Mouse (Mus musculus): ENCODE results near the gene Fam169a. TPM values are rescaled to one million over a fixed set of nuclear protein-coding genes. Genes with fewer than 3 reads are reported as not detected.
"Not testable (repeated sequence)": the region's sequence is repeated elsewhere in the genome, so short reads cannot be mapped to it uniquely, and the experiment has no call there.

Gene Fam169a
- polyA plus RNA-seq, 1 experiment from 2014 or later = 1.4 TPM

DNA sequence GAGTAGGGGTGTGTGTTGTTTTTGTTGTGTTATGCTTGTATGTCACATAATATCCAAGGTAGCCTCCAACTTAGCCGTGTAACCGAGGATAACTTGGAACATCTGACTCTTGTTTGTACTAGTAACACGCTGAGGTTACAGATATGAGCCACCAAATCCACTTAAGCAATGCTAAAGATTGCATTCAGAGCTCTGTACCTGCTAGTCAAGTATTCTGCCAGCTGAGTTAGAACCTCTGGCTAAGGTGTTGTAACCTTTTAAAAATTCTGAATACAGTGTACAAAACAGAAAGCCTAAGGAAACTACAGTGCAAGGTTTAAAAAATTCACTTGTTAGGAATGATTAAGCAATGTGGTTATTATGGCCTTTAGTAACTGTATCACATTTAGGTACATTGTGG, 13.5 kb downstream of the Fam169a start:
- WGBS = 84% methylated on average over 3 of the region's 3 CpGs
- no peak for ATAC-seq (ENCODE audit: borderline replicate concordance, extremely low read depth, low FRiP score, low TSS enrichment)
- no peak overlapping the region for H3K4me2 ChIP-seq

DNA sequence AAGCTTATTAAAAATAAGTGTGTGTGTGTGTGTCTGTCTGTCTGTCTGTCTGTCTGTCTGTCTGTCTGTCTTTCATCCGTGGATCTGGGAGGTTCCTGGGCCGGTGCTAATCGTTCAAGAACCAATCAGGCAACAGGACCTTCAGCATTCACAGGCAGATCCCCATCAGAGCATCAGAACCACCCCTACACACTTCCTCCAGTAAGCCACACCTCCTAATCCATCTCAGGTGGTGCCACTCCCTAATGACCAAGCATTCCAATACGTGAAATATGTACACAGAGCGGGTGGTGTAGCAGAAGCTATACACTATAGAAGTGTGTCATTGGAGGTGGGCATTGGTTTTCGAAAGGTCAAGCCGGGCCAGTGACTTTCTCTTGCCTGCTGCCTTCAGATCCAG, 15.3 kb downstream of the Fam169a start:
- no peaks in the 10 kb centered on the region for H3K9me3 ChIP-seq
- H3K27ac ChIP-seq = no peak overlapping the region
- H3K4me1 ChIP-seq = no peaks in the 10 kb centered on the region
- H3K4me3 ChIP-seq = no peak overlapping the region
- no peak overlapping the region for H3K9ac ChIP-seq
- H3K36me3 ChIP-seq = no peaks in the 10 kb centered on the region
- ATAC-seq (ENCODE audit: borderline replicate concordance, extremely low read depth, low FRiP score, low TSS enrichment) = no peak
- 74% methylated on average over 7 of the region's 7 CpGs for WGBS
- H3K4me2 ChIP-seq = no peak overlapping the region
- H3K27me3 ChIP-seq = no peaks in the 10 kb centered on the region

More for the DNA sequence above, 13.5 kb downstream of the Fam169a start:
- no peaks in the 10 kb centered on the region for H3K27me3 ChIP-seq
- no peak overlapping the region for H3K9ac ChIP-seq
- H3K27ac ChIP-seq = no peak overlapping the region
- H3K9me3 ChIP-seq = no peaks in the 10 kb centered on the region
- H3K4me1 ChIP-seq = no peaks in the 10 kb centered on the region
- H3K4me3 ChIP-seq = no peak overlapping the region
- H3K36me3 ChIP-seq = no peaks in the 10 kb centered on the region

DNA sequence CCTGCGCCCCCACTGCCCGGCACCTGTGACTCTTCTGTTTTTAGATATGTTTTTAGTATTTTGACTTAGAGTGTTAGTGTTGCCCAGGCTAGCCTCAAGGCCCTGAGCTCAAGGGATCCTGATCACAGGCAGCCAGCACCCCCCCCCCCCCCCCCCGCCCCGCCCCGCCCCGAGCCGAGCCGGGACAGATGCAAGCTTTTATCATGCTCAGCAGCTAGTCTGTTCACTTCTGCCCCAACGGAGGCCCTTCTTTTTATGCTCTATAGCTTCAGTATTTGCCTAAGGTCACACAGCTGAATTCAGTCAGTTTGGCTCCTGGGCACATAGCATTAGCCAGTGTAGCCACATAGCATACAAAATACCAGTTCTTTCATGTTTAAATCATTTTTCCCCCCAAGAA, 19.2 kb downstream of the Fam169a start:
- no peak overlapping the region for H3K4me3 ChIP-seq
- no peak overlapping the region for H3K9ac ChIP-seq
- no peaks in the 10 kb centered on the region for H3K27me3 ChIP-seq
- no peaks in the 10 kb centered on the region for H3K9me3 ChIP-seq
- H3K27ac ChIP-seq = no peak overlapping the region
- H3K4me2 ChIP-seq = no peak overlapping the region
- no peaks in the 10 kb centered on the region for H3K4me1 ChIP-seq
- no peaks in the 10 kb centered on the region for H3K36me3 ChIP-seq
- 66% methylated on average over 7 of the region's 9 CpGs for WGBS
- no peak for ATAC-seq (ENCODE audit: borderline replicate concordance, extremely low read depth, low FRiP score, low TSS enrichment)

DNA sequence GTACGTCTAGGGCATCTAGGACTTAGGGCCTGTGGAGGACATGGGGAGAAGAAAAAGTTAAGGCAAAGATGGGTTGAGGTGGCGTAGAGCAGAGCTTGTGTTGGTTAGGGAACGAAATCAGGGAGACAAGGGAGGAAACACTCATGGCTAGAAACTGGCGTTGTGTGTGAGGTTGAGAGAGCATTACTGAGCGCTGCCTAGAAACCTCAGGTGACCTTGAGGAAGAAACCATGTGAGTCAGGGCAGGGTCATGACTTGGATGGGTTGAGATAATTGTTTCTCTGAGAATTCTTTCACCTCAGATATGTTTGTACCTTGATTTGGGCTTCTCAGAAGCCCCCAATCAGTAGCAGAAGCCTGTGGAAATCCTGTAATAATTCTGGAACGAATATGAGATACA, 20.3 kb downstream of the Fam169a start:
- H3K27me3 ChIP-seq = no peaks in the 10 kb centered on the region
- H3K4me2 ChIP-seq = no peak overlapping the region
- H3K9me3 ChIP-seq = no peaks in the 10 kb centered on the region
- no peaks in the 10 kb centered on the region for H3K4me1 ChIP-seq
- H3K36me3 ChIP-seq = no peaks in the 10 kb centered on the region
- no peak overlapping the region for H3K9ac ChIP-seq
- H3K27ac ChIP-seq = no peak overlapping the region
- WGBS = 93% methylated on average over 6 of the region's 6 CpGs
- ATAC-seq (ENCODE audit: borderline replicate concordance, extremely low read depth, low FRiP score, low TSS enrichment) = no peak
- H3K4me3 ChIP-seq = no peak overlapping the region

DNA sequence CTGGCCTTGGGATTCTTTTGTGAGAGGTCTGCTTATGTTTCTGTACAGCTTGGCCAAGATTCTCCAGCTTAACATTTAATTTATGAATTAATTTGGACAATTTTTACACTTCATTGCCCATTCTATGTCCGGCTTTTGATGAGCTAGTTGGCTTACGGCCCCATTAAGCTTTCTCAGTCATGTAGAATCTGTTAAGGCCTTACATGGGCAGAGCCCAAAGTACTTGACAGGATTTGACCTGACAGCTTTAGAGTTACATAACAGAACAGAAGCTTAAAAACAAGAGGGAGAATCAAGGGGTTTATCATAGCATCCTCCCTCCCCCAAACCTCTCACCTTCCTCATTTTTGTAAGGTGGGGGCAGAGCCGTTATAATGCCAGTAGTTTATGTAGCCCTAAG, 21.1 kb downstream of the Fam169a start:
- Histone ChIP-seq H3K4me1 (no peaks in the 10 kb centered on the region), H3K36me3 (no peaks in the 10 kb centered on the region), H3K9me3 (no peaks in the 10 kb centered on the region), H3K4me3 (no peak overlapping the region), H3K9ac (no peak overlapping the region), H3K27me3 (no peaks in the 10 kb centered on the region), H3K4me2 (no peak overlapping the region), H3K27ac (no peak overlapping the region)
- WGBS = 88% methylated on average over 3 of the region's 3 CpGs
- ATAC-seq (ENCODE audit: borderline replicate concordance, extremely low read depth, low FRiP score, low TSS enrichment) = no peak

DNA sequence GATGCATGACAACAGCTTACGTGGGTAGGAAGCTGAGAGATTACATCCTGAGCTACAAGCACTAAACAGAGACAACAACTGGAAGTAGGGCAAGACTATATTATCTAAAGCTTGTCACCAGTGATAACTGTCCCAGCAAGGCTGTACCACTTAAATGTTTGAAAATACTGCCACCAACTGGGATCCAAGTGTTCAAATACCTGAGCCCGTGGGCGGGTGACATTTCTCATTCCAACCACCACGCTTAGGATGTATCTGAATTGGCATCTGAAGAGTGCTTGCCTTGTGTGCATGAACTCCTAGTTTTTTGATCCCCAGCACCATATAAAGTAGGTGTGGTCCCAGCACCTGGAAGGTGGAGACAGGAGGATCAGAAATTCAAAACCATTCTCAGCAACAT, 28.6 kb downstream of the Fam169a start:
- no peaks in the 10 kb centered on the region for H3K27me3 ChIP-seq
- H3K4me1 ChIP-seq = no peaks in the 10 kb centered on the region
- H3K4me2 ChIP-seq = no peak overlapping the region
- H3K9me3 ChIP-seq = no peaks in the 10 kb centered on the region
- no peak overlapping the region for H3K27ac ChIP-seq
- H3K36me3 ChIP-seq = no peaks in the 10 kb centered on the region
- ATAC-seq (ENCODE audit: borderline replicate concordance, extremely low read depth, low FRiP score, low TSS enrichment) = no peak
- WGBS = 67% methylated on average over 4 of the region's 4 CpGs
- H3K9ac ChIP-seq = no peak overlapping the region
- H3K4me3 ChIP-seq = no peak overlapping the region

DNA sequence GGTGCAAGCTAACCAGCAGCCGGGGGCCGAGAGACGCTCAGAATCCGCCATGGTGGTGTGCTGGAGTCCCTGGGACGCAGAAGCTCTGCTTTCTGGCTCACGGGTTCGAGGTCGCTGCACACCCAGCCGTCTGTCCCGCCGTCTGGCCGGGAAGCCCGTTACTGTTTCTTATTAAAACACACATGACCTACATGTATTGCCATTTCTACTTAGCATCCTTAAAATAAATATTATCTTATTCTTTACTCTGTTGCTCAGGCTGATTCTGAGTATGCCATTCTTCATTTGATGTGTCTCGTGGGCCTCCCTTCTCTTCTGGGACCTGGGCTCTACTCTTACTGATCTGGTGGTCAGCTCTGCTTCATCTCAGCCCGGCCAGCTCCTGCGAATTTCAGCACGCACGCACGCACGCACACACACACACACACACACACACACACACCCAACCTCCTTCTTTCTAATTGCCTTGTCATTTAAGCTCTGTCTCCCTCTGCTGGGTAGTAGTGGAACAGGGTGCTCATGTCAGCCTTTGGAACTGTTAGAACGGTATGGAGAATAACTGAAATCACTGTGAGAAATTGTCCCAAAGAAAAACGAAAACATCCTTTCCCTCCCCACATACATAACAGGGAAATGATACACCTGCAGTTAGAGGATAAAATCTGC, 32.2 kb downstream of the Fam169a start, which contains the start of gene Gm6169:
Gm6169 (minus strand) TSS at position 51 of the 666 bp plus-strand sequence.
- Histone ChIP-seq H3K4me1 (no peaks in the 10 kb centered on the region), H3K4me2 (no peak within 1 kb of the TSS), H3K36me3 (no peaks in the 10 kb centered on the region), H3K9me3 (no peaks in the 10 kb centered on the region), H3K27ac (no peak within 1 kb of the TSS), H3K27me3 (no peaks in the 10 kb centered on the region), H3K9ac (no peak within 1 kb of the TSS), H3K4me3 (no peak within 1 kb of the TSS)
- 77% methylated on average over 22 of the region's 22 CpGs for WGBS
- ATAC-seq (ENCODE audit: borderline replicate concordance, extremely low read depth, low FRiP score, low TSS enrichment) = no peak

DNA sequence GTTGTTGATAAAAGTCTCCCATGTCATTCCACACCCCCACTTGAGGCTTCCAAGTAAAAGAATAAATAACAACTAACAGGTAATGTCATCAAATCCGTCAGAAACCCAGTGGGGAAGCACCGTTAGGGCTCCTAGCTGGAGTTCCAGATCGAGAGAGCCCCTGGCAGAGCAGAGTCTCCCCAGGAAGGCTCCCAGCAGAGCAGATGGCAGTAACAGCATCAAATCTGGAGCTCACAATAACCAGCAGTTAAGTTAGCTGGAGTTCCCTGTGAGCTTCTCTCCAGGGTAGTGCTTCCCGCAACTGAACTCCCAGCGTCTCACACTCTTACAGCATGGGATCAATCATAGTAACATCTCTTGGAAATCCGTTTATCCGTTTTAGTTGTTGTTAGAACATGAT, 37.9 kb downstream of the Fam169a start:
- Histone ChIP-seq H3K27ac (no peak overlapping the region), H3K9me3 (no peaks in the 10 kb centered on the region), H3K27me3 (no peaks in the 10 kb centered on the region), H3K9ac (no peak overlapping the region), H3K4me2 (no peak overlapping the region), H3K36me3 (no peaks in the 10 kb centered on the region), H3K4me1 (no peaks in the 10 kb centered on the region), H3K4me3 (no peak overlapping the region)
- WGBS = 65% methylated on average over 7 of the region's 7 CpGs
- ATAC-seq (ENCODE audit: borderline replicate concordance, extremely low read depth, low FRiP score, low TSS enrichment) = no peak

DNA sequence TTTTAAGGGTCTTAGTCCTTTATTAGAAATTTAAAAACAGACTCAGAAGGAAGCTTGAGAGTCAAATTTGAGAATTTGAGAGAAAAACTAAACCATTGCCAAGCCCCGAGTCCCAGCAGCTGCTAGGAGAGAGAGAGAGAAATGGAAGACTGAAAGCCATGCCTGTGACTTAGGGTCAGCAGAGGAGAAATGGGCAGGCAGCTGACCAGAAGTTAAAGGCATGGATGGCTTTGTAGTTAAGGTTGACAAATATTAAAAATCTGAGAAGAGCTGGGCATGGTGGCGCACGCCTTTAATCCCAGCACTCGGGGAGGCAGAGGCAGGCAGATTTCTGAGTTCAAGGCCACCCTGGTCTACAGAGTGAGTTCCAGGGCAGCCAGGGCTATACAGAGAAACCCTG, 40.6 kb downstream of the Fam169a start:
- not testable (repeated sequence) for H3K27ac ChIP-seq; H3K4me2 ChIP-seq; H3K36me3 ChIP-seq; H3K9ac ChIP-seq; H3K27me3 ChIP-seq; H3K4me3 ChIP-seq; H3K9me3 ChIP-seq; H3K4me1 ChIP-seq; ATAC-seq (ENCODE audit: borderline replicate concordance, extremely low read depth, low FRiP score, low TSS enrichment)
- WGBS = 91% methylated on average over 4 of the region's 4 CpGs

DNA sequence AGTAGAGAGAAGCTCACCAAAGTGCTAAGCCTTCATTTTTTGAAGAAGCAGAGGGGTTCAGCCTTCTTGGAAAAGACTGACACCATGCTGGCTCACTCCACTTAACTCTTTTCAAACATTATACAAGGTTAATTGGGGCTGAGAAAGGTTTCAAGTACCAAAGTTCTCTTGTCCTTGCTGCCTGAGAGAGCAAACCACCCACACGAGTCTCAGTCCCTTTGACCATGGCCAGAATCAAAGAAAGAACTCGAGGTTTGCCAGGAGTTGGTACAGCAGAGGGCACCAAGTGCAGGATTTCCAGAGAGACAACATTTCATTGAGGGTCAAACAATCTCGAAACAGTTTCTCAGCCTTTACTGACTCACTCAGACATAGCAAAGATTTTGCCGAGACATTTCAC, 42.0 kb downstream of the Fam169a start:
- H3K9me3 ChIP-seq = no peaks in the 10 kb centered on the region
- H3K4me3 ChIP-seq = no peak overlapping the region
- no peak overlapping the region for H3K4me2 ChIP-seq
- no peaks in the 10 kb centered on the region for H3K36me3 ChIP-seq
- H3K9ac ChIP-seq = no peak overlapping the region
- ATAC-seq (ENCODE audit: borderline replicate concordance, extremely low read depth, low FRiP score, low TSS enrichment) = no peak
- no peaks in the 10 kb centered on the region for H3K27me3 ChIP-seq
- no peaks in the 10 kb centered on the region for H3K4me1 ChIP-seq
- WGBS = 73% methylated on average over 4 of the region's 4 CpGs
- H3K27ac ChIP-seq = no peak overlapping the region

DNA sequence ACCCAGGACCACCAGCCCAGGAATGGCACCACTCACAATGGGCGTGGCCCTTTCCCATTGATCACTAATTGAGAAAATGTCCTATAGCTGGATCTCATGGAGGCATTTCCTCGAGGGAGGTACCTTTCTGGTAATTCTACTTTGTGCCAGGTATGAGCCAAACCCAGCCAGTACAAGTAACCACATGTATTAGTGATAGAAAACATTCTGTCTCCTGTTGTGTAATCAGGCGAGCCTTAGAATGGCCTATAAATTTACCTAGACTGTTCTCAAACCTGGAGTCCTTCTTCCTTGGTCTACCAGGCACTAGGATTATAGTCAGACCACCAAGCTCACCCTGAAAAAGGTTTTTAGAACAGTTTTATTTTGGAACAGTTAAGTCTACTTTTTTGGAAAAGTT, 54.3 kb downstream of the Fam169a start:
- no peak overlapping the region for H3K4me2 ChIP-seq
- WGBS = 66% methylated on average over 3 of the region's 3 CpGs
- H3K27ac ChIP-seq = no peak overlapping the region
- H3K27me3 ChIP-seq = no peaks in the 10 kb centered on the region
- no peak overlapping the region for H3K9ac ChIP-seq
- H3K4me3 ChIP-seq = no peak overlapping the region
- H3K36me3 ChIP-seq = no peaks in the 10 kb centered on the region
- H3K9me3 ChIP-seq = no peaks in the 10 kb centered on the region
- H3K4me1 ChIP-seq = no peaks in the 10 kb centered on the region
- no peak for ATAC-seq (ENCODE audit: borderline replicate concordance, extremely low read depth, low FRiP score, low TSS enrichment)

DNA sequence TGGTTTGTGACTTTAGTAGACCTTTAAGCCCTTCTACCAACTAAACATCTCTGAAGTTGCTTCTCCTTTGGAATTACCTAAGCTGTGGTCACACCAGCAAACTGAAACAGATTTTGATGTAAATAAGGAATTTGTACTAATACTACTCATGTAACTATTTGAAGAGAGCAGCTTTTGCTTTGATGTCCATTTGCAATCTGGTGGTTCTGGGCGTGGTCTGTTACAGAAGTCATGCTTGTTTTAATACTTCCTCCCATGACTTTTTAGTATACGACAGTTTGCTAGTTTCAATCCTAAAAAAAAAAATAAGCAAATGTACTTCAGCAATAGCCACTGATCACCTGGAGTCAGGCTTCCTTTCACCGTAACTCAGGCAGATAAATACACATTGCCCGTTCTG, 62.6 kb downstream of the Fam169a start:
- H3K4me1 ChIP-seq; H3K9me3 ChIP-seq; H3K4me3 ChIP-seq; H3K27me3 ChIP-seq; H3K9ac ChIP-seq; H3K27ac ChIP-seq; H3K4me2 ChIP-seq; ATAC-seq (ENCODE audit: borderline replicate concordance, extremely low read depth, low FRiP score, low TSS enrichment): not testable (repeated sequence)
- H3K36me3 ChIP-seq = peaks cover 23% of the 10 kb centered on the region
- 85% methylated on average over 4 of the region's 4 CpGs for WGBS

DNA sequence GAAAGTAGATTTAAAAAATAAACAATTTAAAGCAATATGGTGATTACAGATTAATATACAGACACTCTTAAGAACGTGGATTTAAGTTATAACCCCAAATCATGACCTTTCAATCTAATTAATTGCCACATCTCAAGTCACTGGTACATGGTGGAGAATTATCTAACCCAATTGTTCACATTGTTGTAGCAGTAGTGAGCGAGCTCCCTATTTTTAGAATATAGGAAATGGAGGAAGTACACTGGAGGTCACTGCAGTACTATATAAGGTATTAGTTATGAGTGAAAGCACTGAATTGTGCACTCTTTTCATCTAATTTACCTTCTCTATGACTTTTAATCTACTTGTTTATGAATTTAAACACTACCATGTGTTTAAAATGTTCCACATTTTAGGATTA, 63.3 kb downstream of the Fam169a start:
- H3K9ac ChIP-seq; H3K27me3 ChIP-seq; H3K9me3 ChIP-seq; ATAC-seq (ENCODE audit: borderline replicate concordance, extremely low read depth, low FRiP score, low TSS enrichment); H3K4me2 ChIP-seq; H3K4me1 ChIP-seq; H3K4me3 ChIP-seq; H3K27ac ChIP-seq: not testable (repeated sequence)
- no CpG with 5 or more reads among the region's 2 CpGs for WGBS
- H3K36me3 ChIP-seq = peaks cover 29% of the 10 kb centered on the region

Data from lung, embryonic 15.5 days (tissue).